Mouse (Mus musculus) forebrain, embryonic 12.5 days (tissue): Measurements from ENCODE around the gene Tipin. TPM values are rescaled to one million over a fixed set of nuclear protein-coding genes. Genes with fewer than 3 reads are reported as not detected.
A peak's percentile ranks its signal among the peaks of the same experiment; 100 is the strongest.
"Not testable (repeated sequence)": the region's sequence is repeated elsewhere in the genome, so short reads cannot be mapped to it uniquely, and the experiment has no call there.

Source experiments
- ATAC-seq: fragments of 200-750 bp; cut with Nextera tagmentation; 2 replicates; pipeline ENCODE4 v1.8.0; 2017; ENCODE audit warnings: moderate TSS enrichment; ENCODE audit not compliant: low FRiP score
- H3K27ac ChIP-seq: fragments of 300-500 bp; sonication (generic); 2 replicates; pipeline ENCODE4 v1.5.1; 2016; ENCODE audit warnings: mild to moderate bottlenecking
- H3K27me3 ChIP-seq: fragments of 300-500 bp; sonication (generic); 2 replicates; pipeline ENCODE4 v1.6.1; 2016; ENCODE audit warnings: mild to moderate bottlenecking
- H3K36me3 ChIP-seq: fragments of 300-500 bp; sonication (generic); replicated peaks from 2 replicates; pipeline ENCODE4 v1.6.1; 2016; ENCODE audit warnings: mild to moderate bottlenecking
- H3K4me1 ChIP-seq: fragments of 300-500 bp; sonication (generic); 2 replicates; pipeline ENCODE4 v1.6.1; 2016
- H3K4me2 ChIP-seq: fragments of 300-500 bp; sonication (generic); 2 replicates; pipeline ENCODE4 v1.6.1; 2016; ENCODE audit warnings: mild to moderate bottlenecking, moderate library complexity
- H3K4me3 ChIP-seq: fragments of 300-500 bp; sonication (generic); replicated peaks from 2 replicates; pipeline ENCODE4 v1.5.1; 2016; ENCODE audit warnings: mild to moderate bottlenecking
- H3K9ac ChIP-seq: fragments of 300-500 bp; sonication (generic); 2 replicates; pipeline ENCODE4 v1.6.1; 2016; ENCODE audit warnings: mild to moderate bottlenecking
- H3K9me3 ChIP-seq: fragments of 300-500 bp; sonication (generic); 2 replicates; pipeline ENCODE4 v1.6.1; 2016
- WGBS: fragments of 180-500 bp; shearing (Covaris S2); methylation state at CpG from one replicate; pipeline ENCODE4 v1.1.7; 2016; 5-methylcytosine and 5-hydroxymethylcytosine counted together
- polyA plus RNA-seq: library from polyadenylated mRNA; unstranded; fragments of >200 nt; fragmentation: Nextera tagmentation; extraction: Ambion mirVana; gene quantifications from 2 replicates; pipeline ENCODE4 v1.2.1, GENCODE M21; 2016

Gene Tipin
- polyA plus RNA-seq, 1 experiment from 2014 or later = 252 TPM

GRCm38 (mm10) chr9:64253021-64253904, 28.1 kb upstream of the Tipin start, which contains the start of gene Map2k1:
TSS of gene Map2k1 (minus strand) at chr9:64253631.
- Histone ChIP-seq H3K9ac (peak within 1 kb of the TSS; percentile 93), H3K36me3 (0 out of 2 replicates have a peak, but pooled peaks cover 3% of the 10 kb centered on the region), H3K27me3 (no peaks in the 10 kb centered on the region), H3K4me2 (peak within 1 kb of the TSS; percentile 93), H3K9me3 (no peaks in the 10 kb centered on the region), H3K27ac (peak within 1 kb of the TSS; percentile 90), H3K4me1 (peaks cover 19% of the 10 kb centered on the region), H3K4me3 (peak within 1 kb of the TSS; percentile 93)
- under 1% methylated on average over 86 of the region's 89 CpGs for WGBS
- ATAC-seq = peak; percentile 98

GRCm38 (mm10) chr9:64255422-64255821, 26.0 kb upstream of the Tipin start:
- H3K4me2 ChIP-seq = no peak overlapping the region
- H3K4me1 ChIP-seq = peaks cover 19% of the 10 kb centered on the region
- WGBS = 83% methylated on average over 3 of the region's 3 CpGs
- no peak overlapping the region for H3K4me3 ChIP-seq
- ATAC-seq = no peak
- no peaks in the 10 kb centered on the region for H3K36me3 ChIP-seq
- no peak overlapping the region for H3K9ac ChIP-seq
- H3K27me3 ChIP-seq = no peaks in the 10 kb centered on the region
- no peaks in the 10 kb centered on the region for H3K9me3 ChIP-seq
- H3K27ac ChIP-seq = no peak overlapping the region

- H3K4me3 ChIP-seq = no peak overlapping the region
- H3K27ac ChIP-seq = no peak overlapping the region
- ATAC-seq = no peak
- H3K9me3 ChIP-seq = no peaks in the 10 kb centered on the region
- 87% methylated on average over 3 of the region's 3 CpGs for WGBS
- H3K27me3 ChIP-seq = no peaks in the 10 kb centered on the region
- peaks cover 15% of the 10 kb centered on the region for H3K4me1 ChIP-seq
- H3K9ac ChIP-seq = no peak overlapping the region
- no peak overlapping the region for H3K4me2 ChIP-seq
- H3K36me3 ChIP-seq = no peaks in the 10 kb centered on the region
These were observed 25.2 kb upstream of the Tipin start for GRCm38 (mm10) chr9:64256204-64256603.

DNA sequence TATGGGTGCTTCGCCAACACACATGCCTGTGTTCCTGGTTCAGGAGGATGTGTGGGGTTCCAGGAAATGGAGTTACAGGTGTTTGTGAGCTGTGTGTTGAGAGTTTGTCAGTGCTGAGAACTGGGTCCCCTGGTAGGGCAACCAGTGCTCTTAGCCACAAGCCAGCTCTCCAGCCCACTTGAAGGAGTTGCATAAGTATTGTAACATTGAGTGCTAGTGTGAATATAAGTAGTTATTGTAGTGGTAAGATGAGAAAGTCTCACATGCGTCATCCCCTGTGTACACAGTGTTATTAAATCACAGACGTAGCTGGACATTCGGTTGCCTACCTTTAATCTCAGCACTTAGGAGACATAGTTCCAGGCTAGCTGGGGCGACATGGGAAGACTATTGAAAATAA, 21.5 kb upstream of the Tipin start:
- 89% methylated on average over 5 of the region's 5 CpGs for WGBS
- Histone ChIP-seq H3K27ac (no peak overlapping the region), H3K27me3 (no peaks in the 10 kb centered on the region), H3K9ac (no peak overlapping the region), H3K9me3 (no peaks in the 10 kb centered on the region), H3K4me1 (no peaks in the 10 kb centered on the region), H3K4me2 (no peak overlapping the region), H3K36me3 (no peaks in the 10 kb centered on the region), H3K4me3 (no peak overlapping the region)
- no peak for ATAC-seq

DNA sequence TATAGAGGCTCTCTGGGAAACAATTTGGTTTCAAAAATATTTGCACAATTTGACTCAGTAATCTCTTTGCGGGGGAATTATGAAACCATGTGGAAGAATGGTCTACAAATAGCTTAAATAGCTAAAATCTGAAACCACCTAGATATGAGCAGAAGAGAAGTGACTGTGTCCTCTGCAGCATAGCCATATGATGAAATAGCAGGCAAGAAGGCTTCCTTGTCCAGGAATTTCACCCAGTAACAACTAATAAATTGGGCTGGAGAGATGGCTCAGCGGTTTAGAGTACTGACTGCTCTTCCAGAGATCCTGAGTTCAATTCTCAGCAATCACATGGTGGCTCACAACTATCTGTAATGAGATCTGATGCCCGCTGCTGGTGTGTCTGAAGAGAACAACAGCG, 20.4 kb upstream of the Tipin start:
- WGBS = 88% methylated on average over 4 of the region's 4 CpGs
- Histone ChIP-seq H3K4me1 (no peaks in the 10 kb centered on the region), H3K4me3 (no peak overlapping the region)

DNA sequence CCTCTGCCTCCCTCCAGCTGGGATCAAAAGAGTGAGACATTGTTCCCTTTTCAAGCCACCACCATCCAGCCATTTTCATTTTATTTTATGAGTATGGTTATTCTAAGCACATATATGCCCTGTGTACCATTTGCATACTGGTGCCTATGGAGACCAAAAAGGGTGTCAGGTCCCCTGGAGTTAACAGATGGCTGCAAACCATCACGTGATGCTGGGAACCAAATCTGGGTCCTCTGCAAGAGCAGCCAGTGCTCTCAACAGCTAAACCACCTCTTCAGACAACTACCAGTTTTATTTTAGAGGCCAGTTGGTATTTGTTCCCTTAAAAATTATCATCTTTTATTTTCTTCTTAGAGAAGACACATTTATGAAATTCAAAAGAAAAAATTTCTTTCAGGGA, 16.6 kb upstream of the Tipin start:
- Histone ChIP-seq H3K9me3 (no peaks in the 10 kb centered on the region), H3K9ac (no peak overlapping the region), H3K27me3 (no peaks in the 10 kb centered on the region), H3K4me1 (no peaks in the 10 kb centered on the region), H3K27ac (no peak overlapping the region), H3K4me2 (no peak overlapping the region), H3K36me3 (no peaks in the 10 kb centered on the region), H3K4me3 (no peak overlapping the region)
- ATAC-seq = no peak
- 41% methylated on average over 1 of the region's 1 CpGs for WGBS

More for the DNA sequence above, 20.4 kb upstream of the Tipin start:
- Histone ChIP-seq H3K9me3 (no peaks in the 10 kb centered on the region), H3K27me3 (no peaks in the 10 kb centered on the region), H3K9ac (no peak overlapping the region), H3K27ac (no peak overlapping the region), H3K4me2 (no peak overlapping the region), H3K36me3 (no peaks in the 10 kb centered on the region)
- no peak for ATAC-seq

DNA sequence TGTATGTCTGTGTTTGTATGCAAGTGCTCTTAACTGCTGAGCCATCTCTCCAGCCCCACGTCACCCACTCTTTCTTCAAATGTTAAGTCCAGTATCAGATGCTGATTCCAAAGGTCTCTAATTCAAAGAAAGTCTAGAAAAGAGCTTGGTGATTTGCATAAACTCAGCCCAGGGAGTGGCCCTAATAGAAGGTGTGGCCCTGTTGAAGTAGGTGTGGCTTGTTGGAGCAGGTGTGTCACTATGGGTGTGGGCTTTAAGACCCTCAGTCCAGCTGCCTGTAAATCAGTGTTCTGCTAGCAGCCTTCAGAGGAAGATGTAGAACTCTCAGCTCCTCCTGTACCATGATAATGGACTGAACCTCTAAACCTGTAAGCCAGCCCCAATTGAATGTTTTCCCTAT, 14.2 kb upstream of the Tipin start:
- no peak overlapping the region for H3K27ac ChIP-seq
- no peaks in the 10 kb centered on the region for H3K27me3 ChIP-seq
- H3K4me3 ChIP-seq = no peak overlapping the region
- no peak overlapping the region for H3K9ac ChIP-seq
- H3K4me1 ChIP-seq = no peaks in the 10 kb centered on the region
- H3K9me3 ChIP-seq = no peaks in the 10 kb centered on the region
- no peak for ATAC-seq
- WGBS = 97% methylated on average over 1 of the region's 1 CpGs
- H3K4me2 ChIP-seq = no peak overlapping the region
- no peaks in the 10 kb centered on the region for H3K36me3 ChIP-seq

DNA sequence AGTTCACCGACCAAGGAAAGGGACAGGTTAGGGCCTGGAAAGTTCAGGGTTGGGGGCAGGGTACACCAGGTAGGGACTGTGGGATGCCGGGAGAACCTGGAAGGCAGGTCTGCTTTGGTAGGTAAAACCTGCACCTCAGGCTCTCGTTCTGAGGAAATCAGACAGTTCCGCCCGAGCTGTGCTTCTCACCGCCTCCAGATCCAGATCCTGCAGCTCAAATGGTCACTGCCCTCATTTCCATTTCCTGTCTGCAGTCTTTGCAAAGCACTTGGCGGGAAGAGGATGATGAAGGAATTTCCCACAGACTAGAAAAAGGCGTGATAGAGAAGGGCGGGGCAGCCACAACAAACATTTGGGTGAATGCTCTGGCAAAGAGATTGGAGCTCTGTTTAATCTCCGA, 13.2 kb upstream of the Tipin start:
- no peak overlapping the region for H3K4me3 ChIP-seq
- H3K4me1 ChIP-seq = no peaks in the 10 kb centered on the region
- H3K4me2 ChIP-seq = no peak overlapping the region
- H3K27me3 ChIP-seq = no peaks in the 10 kb centered on the region
- no peak for ATAC-seq
- H3K9ac ChIP-seq = no peak overlapping the region
- H3K36me3 ChIP-seq = no peaks in the 10 kb centered on the region
- H3K27ac ChIP-seq = no peak overlapping the region
- no peaks in the 10 kb centered on the region for H3K9me3 ChIP-seq
- WGBS = 94% methylated on average over 10 of the region's 10 CpGs

- ATAC-seq = not testable (repeated sequence)
These were observed 12.5 kb upstream of the Tipin start for GRCm38 (mm10) chr9:64268836-64269235.

GRCm38 (mm10) chr9:64271249-64271648, 10.1 kb upstream of the Tipin start:
- Histone ChIP-seq H3K27ac (no peak overlapping the region), H3K27me3 (no peaks in the 10 kb centered on the region), H3K4me3 (no peak overlapping the region), H3K36me3 (no peaks in the 10 kb centered on the region), H3K9ac (no peak overlapping the region), H3K9me3 (no peaks in the 10 kb centered on the region), H3K4me2 (no peak overlapping the region), H3K4me1 (no peaks in the 10 kb centered on the region)
- 73% methylated on average over 3 of the region's 3 CpGs for WGBS
- ATAC-seq = no peak

More at GRCm38 (mm10) chr9:64268836-64269235, 12.5 kb upstream of the Tipin start:
- not testable (repeated sequence) for H3K27ac ChIP-seq, H3K4me1 ChIP-seq, H3K9ac ChIP-seq, H3K27me3 ChIP-seq, H3K9me3 ChIP-seq, H3K4me2 ChIP-seq, H3K36me3 ChIP-seq, H3K4me3 ChIP-seq
- 93% methylated on average over 8 of the region's 8 CpGs for WGBS

DNA sequence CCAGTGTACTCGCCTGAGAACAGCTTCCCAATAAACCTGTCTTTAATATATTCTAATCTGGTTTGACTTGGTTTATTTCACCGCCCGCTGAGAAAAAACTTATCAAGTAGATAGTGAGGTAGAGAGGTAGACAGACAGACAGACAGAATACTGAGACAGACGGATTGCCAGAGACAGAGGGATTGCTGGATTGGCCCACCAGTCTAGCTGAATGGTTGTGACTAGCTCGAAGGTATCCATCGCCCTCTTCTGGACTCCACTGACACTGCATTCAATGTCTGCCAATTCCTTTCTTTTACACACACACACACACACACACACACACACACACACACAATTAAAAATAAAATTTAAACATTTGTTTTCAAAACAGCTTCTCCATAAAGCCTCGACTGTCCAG, 8.8 kb upstream of the Tipin start:
- 47% methylated on average over 7 of the region's 7 CpGs for WGBS
- no peak overlapping the region for H3K27ac ChIP-seq
- no peak for ATAC-seq

DNA sequence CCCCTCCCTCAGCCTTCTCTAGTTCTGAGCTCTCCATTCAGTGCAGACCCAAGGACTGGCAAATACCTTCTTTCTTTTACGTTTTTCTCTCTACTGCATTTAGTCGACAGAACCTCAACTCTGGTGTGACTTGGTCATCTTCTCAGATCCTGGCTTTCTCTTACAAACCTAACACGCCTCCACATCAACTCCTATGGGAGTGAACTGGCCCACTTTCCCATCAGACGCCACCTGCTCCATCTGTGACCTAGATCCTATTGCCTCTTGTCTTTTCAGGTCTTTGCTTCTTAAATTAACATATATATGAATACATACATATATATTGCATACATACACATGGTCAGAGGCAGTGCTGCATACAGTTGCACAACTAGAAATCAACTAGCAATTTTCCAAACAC, 7.6 kb upstream of the Tipin start:
- no peak overlapping the region for H3K4me3 ChIP-seq
- H3K27ac ChIP-seq = no peak overlapping the region
- H3K9ac ChIP-seq = no peak overlapping the region
- H3K4me2 ChIP-seq = no peak overlapping the region
- no peaks in the 10 kb centered on the region for H3K4me1 ChIP-seq
- WGBS = 76% methylated on average over 4 of the region's 4 CpGs
- no peaks in the 10 kb centered on the region for H3K36me3 ChIP-seq
- no peaks in the 10 kb centered on the region for H3K9me3 ChIP-seq
- no peak for ATAC-seq
- no peaks in the 10 kb centered on the region for H3K27me3 ChIP-seq

More for the DNA sequence above, 8.8 kb upstream of the Tipin start:
- no peaks in the 10 kb centered on the region for H3K36me3 ChIP-seq
- no peaks in the 10 kb centered on the region for H3K27me3 ChIP-seq
- H3K4me3 ChIP-seq = no peak overlapping the region
- no peaks in the 10 kb centered on the region for H3K4me1 ChIP-seq
- no peaks in the 10 kb centered on the region for H3K9me3 ChIP-seq
- H3K9ac ChIP-seq = no peak overlapping the region
- no peak overlapping the region for H3K4me2 ChIP-seq

DNA sequence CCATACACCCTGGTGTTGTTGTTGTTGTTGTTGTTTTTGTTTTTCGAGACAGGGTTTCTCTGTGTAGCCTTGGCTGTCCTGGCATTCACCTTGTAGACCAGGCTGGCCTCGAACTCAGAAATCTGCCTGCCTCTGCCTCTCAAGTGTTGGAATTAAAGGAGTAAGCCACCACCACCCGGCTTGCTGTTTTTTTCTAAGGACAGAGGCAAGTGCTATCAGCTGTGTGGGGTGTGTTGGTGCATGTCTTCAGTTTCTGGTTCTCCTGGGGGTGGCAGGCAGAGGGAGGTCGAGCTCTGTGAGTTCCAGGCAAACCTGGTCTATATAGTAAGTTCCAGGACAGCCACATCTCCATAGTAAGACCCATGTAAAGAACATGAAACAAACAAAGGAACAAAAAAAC, 7.1 kb upstream of the Tipin start:
- no peak for ATAC-seq
- Histone ChIP-seq H3K36me3 (no peaks in the 10 kb centered on the region), H3K9ac (no peak overlapping the region), H3K4me1 (no peaks in the 10 kb centered on the region), H3K9me3 (no peaks in the 10 kb centered on the region), H3K27me3 (no peaks in the 10 kb centered on the region), H3K27ac (no peak overlapping the region), H3K4me3 (no peak overlapping the region), H3K4me2 (no peak overlapping the region)
- WGBS = 75% methylated on average over 4 of the region's 4 CpGs
